In genomic region chr11:20544376-20544775, GRCm38 (mm10) we compare ENCODE assay signal across 9 mouse cellular contexts. TPM values are rescaled to one million over a fixed set of nuclear protein-coding genes. Genes with fewer than 3 reads are reported as not detected.
A peak's percentile ranks its signal among the peaks of the same experiment; 100 is the strongest.
DNase-seq lines count a peak whose midpoint lies in the region; ATAC-seq and TF ChIP-seq lines count a peak whose summit lies in the region.
"Had no signal": no experiment of that assay in that cellular context is flagged by ENCODE, and none has a peak within 500 bp of the region (broad histone marks: within the 10 kb centered on the region; RNA-seq: fewer than 3 reads in every experiment).

No protein-coding gene starts in this region.

- H3K27ac ChIP-seq in kidney, embryonic 16.5 days (ENCODE audit: low read length), result no peak overlapping the region
- no peak overlapping the region for H3K27ac ChIP-seq in embryonic facial prominence, embryonic 14.5 days (replicated peaks; ENCODE audit: low read depth, low read length)
- no peak overlapping the region for H3K27ac ChIP-seq in intestine, postnatal 0 days (ENCODE audit: low read depth, low read length)
- H3K27ac ChIP-seq in neural tube, embryonic 12.5 days, result no peak overlapping the region

- H3K9me3 ChIP-seq in kidney, embryonic 16.5 days (ENCODE audit: low read length), result no peaks in the 10 kb centered on the region
- no peaks in the 10 kb centered on the region for H3K9me3 ChIP-seq in embryonic facial prominence, embryonic 14.5 days (ENCODE audit: control insufficient read depth, low read length)
- H3K9me3 ChIP-seq in intestine, postnatal 0 days (ENCODE audit: control insufficient read depth), result no peaks in the 10 kb centered on the region
- no peaks in the 10 kb centered on the region for H3K9me3 ChIP-seq in neural tube, embryonic 12.5 days

- H3K27me3 ChIP-seq in kidney, embryonic 16.5 days (ENCODE audit: insufficient read depth, low read length), result no peaks in the 10 kb centered on the region
- H3K27me3 ChIP-seq in embryonic facial prominence, embryonic 14.5 days (replicated peaks; ENCODE audit: control insufficient read depth, insufficient read depth, low read length), result no peaks in the 10 kb centered on the region
- no peaks in the 10 kb centered on the region for H3K27me3 ChIP-seq in intestine, postnatal 0 days (replicated peaks; ENCODE audit: control insufficient read depth, insufficient read depth, low read length)
- H3K27me3 ChIP-seq in neural tube, embryonic 12.5 days (replicated peaks), result no peaks in the 10 kb centered on the region

- no peak overlapping the region for H3K9ac ChIP-seq in kidney, embryonic 16.5 days (replicated peaks; ENCODE audit: low read length)
- peak overlapping the region; percentile 81; the same call in 1 of the 2 replicates for H3K9ac ChIP-seq in embryonic facial prominence, embryonic 14.5 days (ENCODE audit: low read depth, low read length)
- H3K9ac ChIP-seq in intestine, postnatal 0 days (ENCODE audit: low read depth, low read length), result no peak overlapping the region
- no peak overlapping the region for H3K9ac ChIP-seq in neural tube, embryonic 12.5 days

- 57% methylated on average over 8 of the region's 8 CpGs for WGBS in kidney, embryonic 16.5 days
- 51% methylated on average over 8 of the region's 8 CpGs for WGBS in embryonic facial prominence, embryonic 14.5 days
- WGBS in intestine, postnatal 0 days, result 79% methylated on average over 8 of the region's 8 CpGs
- WGBS in neural tube, embryonic 12.5 days, result 50% methylated on average over 8 of the region's 8 CpGs

- peaks cover 3% of the 10 kb centered on the region; the same call in 1 of the 2 replicates for H3K4me1 ChIP-seq in kidney, embryonic 16.5 days (ENCODE audit: insufficient read depth, low read length)
- peaks cover 14% of the 10 kb centered on the region for H3K4me1 ChIP-seq in embryonic facial prominence, embryonic 14.5 days (ENCODE audit: control insufficient read depth, insufficient read depth, low read length)
- H3K4me1 ChIP-seq in intestine, postnatal 0 days (replicated peaks; ENCODE audit: control insufficient read depth, insufficient read depth, low read length), result 0 out of 2 replicates have a peak, but pooled peaks cover 3% of the 10 kb centered on the region
- H3K4me1 ChIP-seq in neural tube, embryonic 12.5 days, result peaks cover 16% of the 10 kb centered on the region

- no peak for DNase-seq in kidney, adult 9 months
- DNase-seq in embryonic facial prominence, embryonic 14.5 days (ENCODE audit: low spot score), result no peak
- DNase-seq in right cerebral cortex, postnatal 14 days, result no peak
- DNase-seq in adrenal gland, postnatal 14 days, result no peak
- no peak for DNase-seq in cerebellum, adult 9-11 months

- peak overlapping the region; percentile 79 for H3K4me3 ChIP-seq in kidney, embryonic 16.5 days (ENCODE audit: low read length)
- peak overlapping the region; percentile 90 for H3K4me3 ChIP-seq in embryonic facial prominence, embryonic 14.5 days (ENCODE audit: low read depth, low read length)
- peak overlapping the region; percentile 78; the same call in 1 of the 2 replicates for H3K4me3 ChIP-seq in intestine, postnatal 0 days (ENCODE audit: low read depth, low read length)
- peak overlapping the region; percentile 85; the same call in 1 of the 2 replicates for H3K4me3 ChIP-seq in neural tube, embryonic 12.5 days

- peak overlapping the region; percentile 86 for H3K4me2 ChIP-seq in kidney, embryonic 16.5 days (replicated peaks; ENCODE audit: low read depth, low read length)
- H3K4me2 ChIP-seq in embryonic facial prominence, embryonic 14.5 days (ENCODE audit: low read depth, low read length), result peak overlapping the region; percentile 83
- peak overlapping the region; percentile 96; the same call in 1 of the 2 replicates for H3K4me2 ChIP-seq in intestine, postnatal 0 days (replicated peaks; ENCODE audit: low read depth)
- peak overlapping the region; percentile 76 for H3K4me2 ChIP-seq in neural tube, embryonic 12.5 days (replicated peaks)

- no peak for TF ChIP-seq CTCF in intestine, postnatal 0 days (IDR thresholded peaks at IDR 0.05; ENCODE audit: low read depth)

- H3K36me3 ChIP-seq in kidney, embryonic 16.5 days (ENCODE audit: insufficient read depth, low read length), result no peaks in the 10 kb centered on the region
- no peaks in the 10 kb centered on the region for H3K36me3 ChIP-seq in embryonic facial prominence, embryonic 14.5 days (ENCODE audit: control insufficient read depth, insufficient read depth, low read length)
- H3K36me3 ChIP-seq in intestine, postnatal 0 days (ENCODE audit: control insufficient read depth, insufficient read depth), result no peaks in the 10 kb centered on the region
- no peaks in the 10 kb centered on the region for H3K36me3 ChIP-seq in neural tube, embryonic 12.5 days

- ATAC-seq in kidney, embryonic 16.5 days (ENCODE audit: low FRiP score, low TSS enrichment), result no peak
- ATAC-seq in embryonic facial prominence, embryonic 14.5 days (ENCODE audit: low read depth), result no peak
- no peak for ATAC-seq in intestine, postnatal 0 days
- ATAC-seq in neural tube, embryonic 12.5 days (ENCODE audit: low FRiP score, low read depth), result no peak
- ATAC-seq: inflammation-experienced regulatory T-cells, adult 6 months had no signal

RNA-seq across cellular contexts. Expression of gene Sertad2, which starts 1.3 kb away (rescaled TPM):
- polyA plus RNA-seq in kidney, embryonic 16.5 days (2015; fragmentation: Nextera tagmentation; extraction: Ambion mirVana), result 33.1 and 38.4 TPM in 2 replicates
- 32.1 and 42.2 TPM in 2 replicates for polyA plus RNA-seq in embryonic facial prominence, embryonic 14.5 days (2014; fragmentation: Nextera tagmentation; extraction: Ambion mirVana)
- polyA plus RNA-seq in intestine, postnatal 0 days (2015; fragmentation: Nextera tagmentation; extraction: Ambion mirVana), result 38.2 and 40.3 TPM in 2 replicates
- polyA plus RNA-seq in neural tube, embryonic 12.5 days (2016; fragmentation: Nextera tagmentation; extraction: Ambion mirVana), result 35.4 and 35.7 TPM in 2 replicates
- total RNA-seq in adrenal gland, postnatal 14 days (2021), result 15.7 and 15.9 TPM in 2 replicates
